Mouse (Mus musculus): ENCODE data around the gene Gpatch11. TPM values are rescaled to one million over a fixed set of nuclear protein-coding genes. Genes with fewer than 3 reads are reported as not detected.

Gene Gpatch11
- total and polyA plus RNA-seq, 2 experiments from 2014 or later = 31.9 to 49.0 TPM

- no peak for TF ChIP-seq CTCF (IDR thresholded peaks at IDR 0.05)
- Histone ChIP-seq H3K36me3 (ENCODE audit: insufficient read depth, low read length) (peaks cover 56% of the 10 kb centered on the region), H3K4me2 (ENCODE audit: low read depth, low read length, poor library complexity, severe bottlenecking) (no peak overlapping the region), H3K27me3 (ENCODE audit: insufficient read depth, low read length) (no peaks in the 10 kb centered on the region), H3K27ac (ENCODE audit: low read depth, low read length) (no peak overlapping the region), H3K9me3 (ENCODE audit: low read length) (no peaks in the 10 kb centered on the region), H3K9ac (replicated peaks; ENCODE audit: low read length, poor library complexity, severe bottlenecking) (no peak overlapping the region), H3K4me1 (ENCODE audit: insufficient read depth, low read length) (no peaks in the 10 kb centered on the region), H3K4me3 (ENCODE audit: low read depth, low read length) (no peak overlapping the region)
- no peak for DNase-seq (ENCODE audit: low spot score)
- WGBS = 92% methylated on average over 5 of the region's 5 CpGs
- ATAC-seq (ENCODE audit: low FRiP score) = no peak
Observed at GRCm38 (mm10) chr17:78794390-78794789, 41.0 kb upstream of the Gpatch11 start.

DNA sequence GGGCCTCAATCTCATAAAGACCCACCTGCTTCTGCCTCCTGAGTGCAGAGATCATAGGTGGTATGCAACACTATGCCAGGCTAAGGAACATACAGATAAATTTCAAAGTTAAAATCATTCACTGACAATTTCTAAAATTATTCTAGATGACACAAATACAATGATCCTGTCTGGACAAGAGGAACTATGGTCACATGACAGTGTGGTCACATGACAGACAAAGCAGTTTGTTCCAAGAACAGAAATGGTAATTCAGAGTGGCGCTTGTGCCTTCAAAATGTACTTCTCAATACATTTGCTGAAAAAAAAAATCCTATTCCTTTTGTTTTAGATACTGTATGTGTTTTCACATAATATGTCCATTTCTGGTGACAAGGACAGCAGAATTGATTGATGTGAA is 38.1 kb upstream of the Gpatch11 start:
- Histone ChIP-seq H3K27me3 (ENCODE audit: insufficient read depth, low read length) (no peaks in the 10 kb centered on the region), H3K9ac (replicated peaks; ENCODE audit: low read length, poor library complexity, severe bottlenecking) (no peak overlapping the region), H3K27ac (ENCODE audit: low read depth, low read length) (no peak overlapping the region), H3K9me3 (ENCODE audit: low read length) (no peaks in the 10 kb centered on the region), H3K4me2 (ENCODE audit: low read depth, low read length, poor library complexity, severe bottlenecking) (no peak overlapping the region), H3K4me3 (ENCODE audit: low read depth, low read length) (no peak overlapping the region), H3K36me3 (ENCODE audit: insufficient read depth, low read length) (peaks cover 64% of the 10 kb centered on the region), H3K4me1 (ENCODE audit: insufficient read depth, low read length) (no peaks in the 10 kb centered on the region)
- 95% methylated on average over 1 of the region's 1 CpGs for WGBS
- ATAC-seq (ENCODE audit: low FRiP score) (no peak), DNase-seq (ENCODE audit: low spot score) (no peak)
- no peak for TF ChIP-seq CTCF (IDR thresholded peaks at IDR 0.05)

DNA sequence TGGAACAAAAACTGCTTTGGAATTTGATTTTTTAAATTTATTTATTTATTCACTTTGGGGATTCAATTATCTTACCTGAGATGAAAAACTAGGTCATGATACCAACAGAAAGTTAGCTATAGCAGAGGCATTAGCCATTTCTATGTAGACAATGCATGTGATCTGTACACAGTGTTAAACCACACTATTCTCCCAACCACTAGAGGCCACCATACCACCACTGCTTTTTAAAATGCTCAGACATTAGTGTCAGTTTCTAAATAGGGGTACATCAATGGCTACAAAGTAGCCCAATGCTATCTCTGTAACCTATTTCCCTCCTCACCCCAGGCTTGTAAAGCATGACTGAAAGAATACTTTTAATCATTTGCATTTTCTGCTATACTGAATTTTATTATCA is 26.3 kb upstream of the Gpatch11 start:
- Histone ChIP-seq H3K36me3 (ENCODE audit: insufficient read depth, low read length) (peaks cover 42% of the 10 kb centered on the region), H3K27me3 (ENCODE audit: insufficient read depth, low read length) (no peaks in the 10 kb centered on the region), H3K9me3 (ENCODE audit: low read length) (no peaks in the 10 kb centered on the region), H3K4me1 (ENCODE audit: insufficient read depth, low read length) (no peaks in the 10 kb centered on the region), H3K9ac (replicated peaks; ENCODE audit: low read length, poor library complexity, severe bottlenecking) (no peak overlapping the region), H3K4me3 (ENCODE audit: low read depth, low read length) (no peak overlapping the region), H3K27ac (ENCODE audit: low read depth, low read length) (no peak overlapping the region), H3K4me2 (ENCODE audit: low read depth, low read length, poor library complexity, severe bottlenecking) (no peak overlapping the region)
- DNase-seq (ENCODE audit: low spot score) (peak; percentile 41), ATAC-seq (ENCODE audit: low FRiP score) (no peak)
- peak; percentile 67 for TF ChIP-seq CTCF (IDR thresholded peaks at IDR 0.05)

DNA sequence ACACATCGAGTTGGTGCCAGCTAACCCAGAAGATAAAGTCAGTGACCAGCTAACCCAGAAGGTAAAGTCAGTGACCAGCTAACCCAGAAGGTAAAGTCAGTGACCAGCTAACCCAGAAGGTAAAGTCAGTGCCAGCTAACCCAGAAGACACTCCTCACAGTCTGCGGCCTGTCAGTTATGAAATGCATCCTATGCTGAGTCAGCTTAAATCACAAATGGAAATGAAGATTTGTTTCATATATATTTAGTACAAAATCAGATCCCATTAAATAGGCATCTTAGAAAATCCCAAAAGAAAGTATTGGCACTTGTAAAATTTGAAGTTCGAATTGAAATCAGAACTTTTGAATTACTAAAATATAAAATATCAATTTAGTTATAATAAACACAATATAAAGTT is 25.8 kb upstream of the Gpatch11 start:
- 96% methylated on average over 3 of the region's 3 CpGs for WGBS
- Histone ChIP-seq H3K36me3 (ENCODE audit: insufficient read depth, low read length) (peaks cover 43% of the 10 kb centered on the region), H3K4me3 (ENCODE audit: low read depth, low read length) (no peak overlapping the region), H3K4me1 (ENCODE audit: insufficient read depth, low read length) (no peaks in the 10 kb centered on the region), H3K4me2 (ENCODE audit: low read depth, low read length, poor library complexity, severe bottlenecking) (no peak overlapping the region), H3K9ac (replicated peaks; ENCODE audit: low read length, poor library complexity, severe bottlenecking) (no peak overlapping the region), H3K27me3 (ENCODE audit: insufficient read depth, low read length) (no peaks in the 10 kb centered on the region), H3K9me3 (ENCODE audit: low read length) (no peaks in the 10 kb centered on the region), H3K27ac (ENCODE audit: low read depth, low read length) (no peak overlapping the region)
- TF ChIP-seq CTCF (IDR thresholded peaks at IDR 0.05) = no peak
- no peak for DNase-seq (ENCODE audit: low spot score)
- ATAC-seq (ENCODE audit: low FRiP score) = no peak

DNA sequence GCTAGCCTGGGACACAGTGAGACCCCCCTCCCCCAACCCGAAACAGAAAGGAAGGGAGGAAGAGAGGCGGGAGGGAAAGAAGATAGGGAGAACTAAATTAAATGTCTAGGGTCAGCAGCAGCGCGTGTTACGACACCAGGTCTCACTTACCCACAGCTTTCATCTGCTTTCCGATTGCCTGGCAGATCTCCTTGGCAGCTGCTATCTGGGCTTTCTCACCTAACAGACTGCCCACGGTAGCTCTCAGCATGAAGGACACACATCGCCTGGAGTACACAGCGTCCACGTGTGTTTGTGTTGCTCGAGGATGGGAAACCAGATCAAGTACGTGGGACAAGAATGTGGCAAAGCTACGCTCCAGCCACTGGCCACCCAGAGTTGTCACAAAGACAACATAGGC is 11.0 kb upstream of the Gpatch11 start:
- H3K9me3 ChIP-seq (ENCODE audit: low read length) = no peaks in the 10 kb centered on the region
- ATAC-seq (ENCODE audit: low FRiP score) (no peak), DNase-seq (ENCODE audit: low spot score) (no peak)
- no peak overlapping the region for H3K4me2 ChIP-seq (ENCODE audit: low read depth, low read length, poor library complexity, severe bottlenecking)
- WGBS = 94% methylated on average over 13 of the region's 13 CpGs
- TF ChIP-seq CTCF (IDR thresholded peaks at IDR 0.05) = no peak
- peaks cover 71% of the 10 kb centered on the region for H3K36me3 ChIP-seq (ENCODE audit: insufficient read depth, low read length)
- H3K4me1 ChIP-seq (ENCODE audit: insufficient read depth, low read length) = no peaks in the 10 kb centered on the region
- no peak overlapping the region for H3K9ac ChIP-seq (replicated peaks; ENCODE audit: low read length, poor library complexity, severe bottlenecking)
- no peaks in the 10 kb centered on the region for H3K27me3 ChIP-seq (ENCODE audit: insufficient read depth, low read length)
- no peak overlapping the region for H3K27ac ChIP-seq (ENCODE audit: low read depth, low read length)
- H3K4me3 ChIP-seq (ENCODE audit: low read depth, low read length) = no peak overlapping the region

DNA sequence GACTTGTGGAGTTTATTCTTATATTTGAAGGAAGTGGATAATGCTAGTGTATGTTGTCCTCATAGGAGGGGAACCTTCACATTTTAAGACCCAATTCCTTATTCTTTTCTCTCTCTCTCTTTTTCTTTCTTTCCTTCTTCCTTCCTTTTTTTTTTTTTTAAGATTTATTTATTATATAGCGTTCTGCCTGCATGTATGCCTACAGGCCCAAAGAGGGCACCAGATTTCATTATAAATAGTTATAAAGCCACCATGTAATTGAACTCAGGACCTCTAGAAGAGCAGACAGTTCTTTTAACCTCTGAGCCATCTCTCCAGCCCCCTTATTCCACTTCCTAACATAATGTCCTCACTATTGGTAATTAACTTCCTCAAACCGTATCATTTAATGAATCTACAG is 689 bp downstream of the Gpatch11 start:
- Histone ChIP-seq H3K27ac (ENCODE audit: low read depth, low read length) (peak overlapping the region; percentile 73), H3K4me2 (ENCODE audit: low read depth, low read length, poor library complexity, severe bottlenecking) (peak overlapping the region; percentile 89), H3K9me3 (ENCODE audit: low read length) (no peaks in the 10 kb centered on the region), H3K4me3 (ENCODE audit: low read depth, low read length) (peak overlapping the region; percentile 85), H3K36me3 (ENCODE audit: insufficient read depth, low read length) (peaks cover 24% of the 10 kb centered on the region), H3K4me1 (ENCODE audit: insufficient read depth, low read length) (no peaks in the 10 kb centered on the region), H3K27me3 (ENCODE audit: insufficient read depth, low read length) (no peaks in the 10 kb centered on the region), H3K9ac (replicated peaks; ENCODE audit: low read length, poor library complexity, severe bottlenecking) (peak overlapping the region; percentile 65)
- DNase-seq (ENCODE audit: low spot score) = peak; percentile 41
- ATAC-seq (ENCODE audit: low FRiP score) = no peak
- 20% methylated on average over 2 of the region's 2 CpGs for WGBS
- TF ChIP-seq CTCF (IDR thresholded peaks at IDR 0.05) = peak; percentile 54
